Mouse (Mus musculus) midbrain, embryonic 11.5 days (tissue): ENCODE data around the gene Ndufa13. TPM values are rescaled to one million over a fixed set of nuclear protein-coding genes. Genes with fewer than 3 reads are reported as not detected.

Experiments used
- ATAC-seq: fragments of 200-750 bp; cut with Nextera tagmentation; 2 replicates; pipeline ENCODE4 v1.8.0; 2017; ENCODE audit warnings: moderate TSS enrichment, moderate library complexity; ENCODE audit not compliant: low FRiP score
- DNase-seq: peaks from one replicate; pipeline ENCODE4 v3.0.0; 2015; ENCODE audit warnings: low spot score; ENCODE audit errors: missing footprints
- H3K27ac ChIP-seq: fragments of 300-500 bp; sonication (generic); 2 replicates; pipeline ENCODE4 v1.5.1; 2014; ENCODE audit warnings: low read depth, low read length
- H3K27me3 ChIP-seq: fragments of 300-500 bp; sonication (generic); 2 replicates; pipeline ENCODE4 v1.6.1; 2014; ENCODE audit warnings: mild to moderate bottlenecking, low read length, moderate library complexity, mixed read lengths; ENCODE audit not compliant: control insufficient read depth, insufficient read depth
- H3K36me3 ChIP-seq: fragments of 300-500 bp; sonication (generic); 2 replicates; pipeline ENCODE4 v1.6.1; 2014; ENCODE audit warnings: mild to moderate bottlenecking, low read length, moderate library complexity, mixed read lengths; ENCODE audit not compliant: control insufficient read depth, insufficient read depth
- H3K4me1 ChIP-seq: fragments of 300-500 bp; sonication (generic); 2 replicates; pipeline ENCODE4 v1.6.1; 2014; ENCODE audit warnings: low read length; ENCODE audit not compliant: control insufficient read depth, insufficient read depth
- H3K4me2 ChIP-seq: fragments of 300-500 bp; sonication (generic); 2 replicates; pipeline ENCODE4 v1.6.1; 2014; ENCODE audit warnings: mild to moderate bottlenecking, moderate library complexity
- H3K4me3 ChIP-seq: fragments of 300-500 bp; sonication (generic); 2 replicates; pipeline ENCODE4 v1.5.1; 2014; ENCODE audit warnings: low read depth, low read length
- H3K9ac ChIP-seq: fragments of 300-500 bp; sonication (generic); 2 replicates; pipeline ENCODE4 v1.6.1; 2014; ENCODE audit warnings: low read length
- H3K9me3 ChIP-seq: fragments of 300-500 bp; sonication (generic); 2 replicates; pipeline ENCODE4 v1.6.1; 2016; ENCODE audit warnings: low read length; ENCODE audit not compliant: control insufficient read depth
- WGBS: fragments of 180-500 bp; shearing (Covaris S2); extraction: QIAGEN DNeasy Blood & Tissue Kit; methylation state at CpG from one replicate; pipeline ENCODE4 v1.1.7; 2014; 5-methylcytosine and 5-hydroxymethylcytosine counted together
- polyA plus RNA-seq: library from polyadenylated mRNA; unstranded; fragments of >200 nt; fragmentation: Nextera tagmentation; extraction: Ambion mirVana; gene quantifications from 2 replicates; pipeline ENCODE4 v1.2.1, GENCODE M21; 2014

The Ndufa13 gene
- polyA plus RNA-seq, 1 experiment from 2014 or later = 172 TPM

- Histone ChIP-seq H3K36me3 (peaks cover 8% of the 10 kb centered on the region; the same call in 1 of the 2 replicates), H3K4me2 (no peak overlapping the region), H3K27ac (no peak overlapping the region), H3K27me3 (no peaks in the 10 kb centered on the region), H3K4me1 (no peaks in the 10 kb centered on the region), H3K4me3 (no peak overlapping the region), H3K9me3 (no peaks in the 10 kb centered on the region), H3K9ac (no peak overlapping the region)
- DNase-seq = no peak
- 91% methylated on average over 3 of the region's 3 CpGs for WGBS
- ATAC-seq = no peak
Measured at GRCm38 (mm10) chr8:69935431-69935830, 33.1 kb upstream of the Ndufa13 start.

GRCm38 (mm10) chr8:69934582-69934981 is 32.2 kb upstream of the Ndufa13 start:
- WGBS = 87% methylated on average over 5 of the region's 5 CpGs
- peaks cover 8% of the 10 kb centered on the region; the same call in 1 of the 2 replicates for H3K36me3 ChIP-seq

GRCm38 (mm10) chr8:69933811-69934210 is 31.5 kb upstream of the Ndufa13 start:
- no peak overlapping the region for H3K4me2 ChIP-seq
- no peak overlapping the region for H3K4me3 ChIP-seq
- WGBS = 89% methylated on average over 2 of the region's 2 CpGs
- DNase-seq (no peak), ATAC-seq (no peak)
- no peak overlapping the region for H3K9ac ChIP-seq
- no peaks in the 10 kb centered on the region for H3K4me1 ChIP-seq
- H3K36me3 ChIP-seq = peaks cover 8% of the 10 kb centered on the region; the same call in 1 of the 2 replicates
- H3K27me3 ChIP-seq = no peaks in the 10 kb centered on the region
- H3K27ac ChIP-seq = no peak overlapping the region
- no peaks in the 10 kb centered on the region for H3K9me3 ChIP-seq

More at GRCm38 (mm10) chr8:69934582-69934981, 32.2 kb upstream of the Ndufa13 start:
- no peak overlapping the region for H3K27ac ChIP-seq
- H3K4me3 ChIP-seq = no peak overlapping the region
- H3K9me3 ChIP-seq = no peaks in the 10 kb centered on the region
- DNase-seq (no peak), ATAC-seq (no peak)
- no peak overlapping the region for H3K9ac ChIP-seq
- H3K4me1 ChIP-seq = no peaks in the 10 kb centered on the region
- H3K4me2 ChIP-seq = no peak overlapping the region
- H3K27me3 ChIP-seq = no peaks in the 10 kb centered on the region

- no peaks in the 10 kb centered on the region for H3K9me3 ChIP-seq
- no peak overlapping the region for H3K4me2 ChIP-seq
- H3K4me1 ChIP-seq = no peaks in the 10 kb centered on the region
- no peaks in the 10 kb centered on the region for H3K27me3 ChIP-seq
- ATAC-seq (no peak), DNase-seq (no peak)
- no peak overlapping the region for H3K9ac ChIP-seq
- H3K27ac ChIP-seq = no peak overlapping the region
- no peaks in the 10 kb centered on the region; the same call in 1 of the 2 replicates for H3K36me3 ChIP-seq
- no peak overlapping the region for H3K4me3 ChIP-seq
Measured at GRCm38 (mm10) chr8:69926901-69927300, 24.5 kb upstream of the Ndufa13 start.

- no peaks in the 10 kb centered on the region for H3K27me3 ChIP-seq
- no peak for DNase-seq
- H3K36me3 ChIP-seq = no peaks in the 10 kb centered on the region; the same call in 1 of the 2 replicates
- no peak for ATAC-seq
- no peak overlapping the region for H3K4me2 ChIP-seq
- no peaks in the 10 kb centered on the region for H3K9me3 ChIP-seq
- H3K27ac ChIP-seq = no peak overlapping the region
- WGBS = 87% methylated on average over 1 of the region's 1 CpGs
- H3K9ac ChIP-seq = no peak overlapping the region
- H3K4me3 ChIP-seq = no peak overlapping the region
- H3K4me1 ChIP-seq = peaks cover 16% of the 10 kb centered on the region
Measured at GRCm38 (mm10) chr8:69923986-69924385, 21.6 kb upstream of the Ndufa13 start.

DNA sequence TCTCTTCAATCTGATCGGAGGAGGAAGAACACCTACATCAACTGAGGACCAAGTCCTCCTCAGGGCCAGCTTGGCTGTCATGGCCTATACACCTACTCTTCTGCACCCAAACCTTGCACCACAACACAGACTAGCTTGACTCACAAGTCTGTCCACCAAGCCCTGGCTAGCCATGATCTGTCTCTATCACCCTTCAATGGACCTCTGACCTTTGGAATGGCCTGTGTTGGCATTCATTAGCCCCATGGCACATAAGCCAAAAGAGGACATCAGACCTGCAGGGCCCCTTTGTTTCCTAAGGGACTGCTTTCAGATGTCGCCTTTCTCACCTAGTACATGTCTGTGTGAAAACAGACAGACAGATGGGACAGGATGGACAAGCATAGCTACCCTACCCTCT is 18.8 kb upstream of the Ndufa13 start:
- WGBS = 92% methylated on average over 2 of the region's 2 CpGs
- H3K4me2 ChIP-seq = no peak overlapping the region
- no peak for ATAC-seq

DNA sequence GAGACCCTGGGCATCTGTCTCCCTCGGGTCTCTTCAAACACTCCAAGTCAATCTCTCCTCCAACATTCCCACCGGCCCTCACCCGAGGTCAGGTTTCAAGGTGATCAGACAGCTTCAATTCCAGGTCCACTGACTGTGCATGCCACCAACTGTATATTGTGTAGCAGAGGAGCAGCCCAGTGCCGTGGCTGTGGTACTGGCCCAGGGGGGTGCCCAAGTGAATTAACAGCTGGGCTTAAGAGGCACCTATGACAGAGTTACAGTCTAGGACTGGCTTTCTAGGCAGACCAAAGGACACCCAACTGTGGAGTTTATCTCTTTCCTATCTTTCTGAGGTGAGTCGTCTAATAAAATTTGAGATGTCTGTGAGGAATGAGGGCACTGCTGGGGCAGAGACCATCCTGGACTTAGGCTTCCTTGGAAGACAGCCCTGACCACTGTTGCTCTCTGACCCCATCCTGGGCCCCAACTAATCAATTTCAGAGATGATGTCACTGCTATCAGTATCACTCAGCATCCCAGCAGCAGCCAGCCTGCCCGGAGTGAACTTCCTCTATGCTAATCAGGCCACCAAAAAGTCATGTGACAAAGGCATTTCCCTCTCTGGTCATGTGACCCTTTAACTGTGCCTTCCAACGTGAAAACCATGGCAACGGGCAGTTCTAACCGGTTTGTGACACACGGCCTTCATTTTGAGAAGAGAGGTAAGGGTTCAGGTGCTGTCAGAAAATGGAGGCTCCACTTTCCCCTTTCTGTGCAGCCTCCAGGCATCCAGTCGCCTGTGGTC is 17.7 kb upstream of the Ndufa13 start:
- ATAC-seq = peak; percentile 75
- Histone ChIP-seq H3K9ac (peak overlapping the region; percentile 35), H3K4me1 (peaks cover 16% of the 10 kb centered on the region), H3K27ac (peak overlapping the region; percentile 42), H3K27me3 (no peaks in the 10 kb centered on the region), H3K36me3 (peaks cover 2% of the 10 kb centered on the region; the same call in 1 of the 2 replicates), H3K9me3 (no peaks in the 10 kb centered on the region), H3K4me3 (no peak overlapping the region), H3K4me2 (peak overlapping the region; percentile 14; the same call in 1 of the 2 replicates)
- peak; percentile 95 for DNase-seq
- 52% methylated on average over 11 of the region's 11 CpGs for WGBS

More for the DNA sequence above, 18.8 kb upstream of the Ndufa13 start:
- H3K27ac ChIP-seq = peak overlapping the region; percentile 42
- no peak overlapping the region for H3K4me3 ChIP-seq
- H3K9me3 ChIP-seq = no peaks in the 10 kb centered on the region
- H3K9ac ChIP-seq = peak overlapping the region; percentile 35
- H3K4me1 ChIP-seq = peaks cover 16% of the 10 kb centered on the region
- no peaks in the 10 kb centered on the region for H3K27me3 ChIP-seq
- no peak for DNase-seq
- 0 out of 2 replicates have a peak, but pooled peaks cover 2% of the 10 kb centered on the region for H3K36me3 ChIP-seq

DNA sequence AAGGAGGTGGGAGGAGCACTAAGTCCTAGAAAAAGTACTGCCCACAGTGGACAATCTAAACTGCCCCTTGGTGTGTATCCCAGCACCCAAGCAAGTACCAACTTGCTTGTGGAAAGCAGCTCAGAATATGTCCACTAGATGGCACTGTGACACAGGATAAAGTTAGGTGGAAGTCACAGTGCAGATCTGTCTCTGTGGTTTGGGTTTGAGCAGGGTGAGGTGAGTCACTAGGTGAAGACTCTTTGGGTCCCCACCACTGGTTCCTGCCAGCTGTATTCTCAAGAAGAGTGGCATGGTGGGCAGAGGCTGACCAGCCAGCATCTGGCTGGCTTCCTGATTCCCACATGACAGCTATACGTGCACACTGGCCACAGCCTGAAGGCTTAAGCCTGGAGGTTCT is 16.7 kb upstream of the Ndufa13 start:
- H3K36me3 ChIP-seq = peaks cover 8% of the 10 kb centered on the region; the same call in 1 of the 2 replicates
- 83% methylated on average over 1 of the region's 1 CpGs for WGBS
- H3K4me2 ChIP-seq = no peak overlapping the region

DNA sequence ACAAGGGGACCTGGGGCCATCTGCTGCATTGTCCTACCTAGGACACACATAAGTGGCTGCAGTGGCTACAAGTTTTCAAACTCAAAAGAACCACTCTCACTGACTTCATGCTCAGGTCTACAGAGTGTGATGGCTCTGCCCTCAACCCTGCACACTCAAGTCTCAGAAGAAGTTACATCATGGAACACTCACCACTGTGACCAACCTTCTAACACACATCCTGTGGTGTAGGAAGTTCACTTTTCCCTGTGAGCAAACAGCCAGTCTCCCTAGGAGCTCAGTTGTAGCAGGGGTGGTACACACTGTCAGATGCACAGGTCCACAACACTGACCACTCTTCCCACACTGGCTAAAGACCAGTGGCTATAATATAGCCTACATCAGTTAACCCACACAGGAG is 16.1 kb upstream of the Ndufa13 start:
- H3K4me2 ChIP-seq = no peak overlapping the region
- no peak overlapping the region for H3K9ac ChIP-seq
- H3K4me3 ChIP-seq = no peak overlapping the region
- H3K36me3 ChIP-seq = peaks cover 12% of the 10 kb centered on the region; the same call in 1 of the 2 replicates
- no peaks in the 10 kb centered on the region for H3K27me3 ChIP-seq
- H3K9me3 ChIP-seq = no peaks in the 10 kb centered on the region
- no peak overlapping the region for H3K27ac ChIP-seq
- DNase-seq (no peak), ATAC-seq (peak; percentile 14)
- peaks cover 16% of the 10 kb centered on the region for H3K4me1 ChIP-seq

More for the DNA sequence above, 16.7 kb upstream of the Ndufa13 start:
- H3K27me3 ChIP-seq = no peaks in the 10 kb centered on the region
- peaks cover 16% of the 10 kb centered on the region for H3K4me1 ChIP-seq
- ATAC-seq (peak; percentile 52), DNase-seq (peak; percentile 97)
- no peak overlapping the region for H3K27ac ChIP-seq
- H3K4me3 ChIP-seq = no peak overlapping the region
- H3K9ac ChIP-seq = no peak overlapping the region
- no peaks in the 10 kb centered on the region for H3K9me3 ChIP-seq
